Mouse (Mus musculus): ENCODE measurements around the gene Rflna.
A peak's percentile ranks its signal among the peaks of the same experiment; 100 is the strongest.

Gene Rflna

DNA sequence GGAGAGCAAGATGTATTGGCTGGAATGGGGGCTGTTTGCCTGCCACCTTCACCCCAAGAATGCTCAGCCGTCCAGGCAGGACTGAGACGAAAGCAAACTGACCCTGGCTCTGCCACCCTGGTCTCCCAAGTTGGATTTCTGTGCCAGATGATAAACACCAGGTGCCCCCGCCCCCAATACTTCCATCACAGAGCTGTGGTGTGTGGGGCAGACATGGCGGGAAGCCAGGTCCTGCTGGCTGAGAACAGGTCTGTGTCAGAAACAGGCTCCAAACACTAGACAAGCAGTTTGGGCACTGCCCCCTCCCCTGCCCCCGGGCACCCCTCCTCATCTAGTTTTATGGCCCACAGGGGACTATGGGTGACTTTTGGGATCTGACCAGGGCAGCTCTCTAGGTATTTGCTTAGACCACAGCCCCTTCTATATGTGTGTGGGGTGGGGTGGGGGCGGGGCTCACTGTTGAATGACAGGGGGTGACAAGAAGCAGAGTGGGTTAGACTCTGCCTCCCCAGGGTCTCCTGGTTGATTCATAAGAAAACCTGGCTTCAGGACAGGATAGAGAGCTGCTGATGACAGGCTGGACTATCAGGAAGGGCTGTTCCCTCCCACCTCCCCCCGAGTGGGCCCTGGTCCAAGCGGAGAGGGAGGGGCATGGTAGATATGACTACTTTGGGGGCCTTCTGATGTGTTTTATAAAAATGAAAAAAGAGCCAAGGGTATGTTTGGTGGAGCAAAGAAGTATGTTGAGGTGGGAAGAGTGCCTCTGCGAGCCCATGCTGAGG is 3.0 kb downstream of the Rflna start:
- DNase-seq (ENCODE audit: low spot score in 2 of 2), result no peak

DNA sequence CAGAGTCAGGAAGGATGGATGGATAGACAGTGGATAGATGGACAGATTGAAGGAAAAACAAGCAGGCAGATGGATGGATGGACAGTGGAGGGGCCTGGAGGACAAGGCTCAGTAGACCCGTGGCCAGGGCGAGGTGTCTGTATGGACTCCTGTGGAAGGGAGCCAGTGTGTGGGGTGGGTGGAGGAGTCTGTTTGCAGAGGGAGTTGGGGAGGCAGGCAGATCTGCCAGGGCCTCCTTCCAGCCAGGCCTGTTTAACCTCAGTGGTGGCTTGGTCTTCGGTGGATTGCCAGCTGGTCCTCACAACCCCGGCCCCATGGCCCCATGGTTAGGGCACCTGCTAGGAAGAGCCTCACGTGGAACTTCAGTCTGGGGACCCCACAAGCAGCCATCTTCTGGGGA is 3.9 kb downstream of the Rflna start:
- DNase-seq (ENCODE audit: low spot score in 2 of 2), result no peak

DNA sequence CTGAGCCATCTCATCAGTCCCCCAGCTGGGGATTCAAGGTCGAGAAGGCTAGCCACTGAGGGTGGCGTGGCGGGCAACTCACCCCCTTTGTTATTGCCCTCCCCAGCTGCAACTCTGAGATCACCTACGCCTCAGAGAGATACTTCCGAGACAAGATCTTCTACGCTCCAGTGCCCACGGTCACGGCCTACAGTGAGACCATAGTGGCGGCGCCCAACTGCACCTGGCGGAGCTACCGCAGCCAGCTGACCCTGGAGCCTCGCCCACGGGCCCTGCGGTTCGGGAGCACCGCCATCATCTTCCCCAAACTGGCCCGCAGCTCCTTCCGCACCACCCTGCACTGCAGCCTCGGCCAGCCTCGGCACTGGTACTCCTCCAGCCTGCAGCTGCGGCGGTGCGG is 8.1 kb downstream of the Rflna start:
- no peak for DNase-seq (ENCODE audit: low spot score in 2 of 2)

DNA sequence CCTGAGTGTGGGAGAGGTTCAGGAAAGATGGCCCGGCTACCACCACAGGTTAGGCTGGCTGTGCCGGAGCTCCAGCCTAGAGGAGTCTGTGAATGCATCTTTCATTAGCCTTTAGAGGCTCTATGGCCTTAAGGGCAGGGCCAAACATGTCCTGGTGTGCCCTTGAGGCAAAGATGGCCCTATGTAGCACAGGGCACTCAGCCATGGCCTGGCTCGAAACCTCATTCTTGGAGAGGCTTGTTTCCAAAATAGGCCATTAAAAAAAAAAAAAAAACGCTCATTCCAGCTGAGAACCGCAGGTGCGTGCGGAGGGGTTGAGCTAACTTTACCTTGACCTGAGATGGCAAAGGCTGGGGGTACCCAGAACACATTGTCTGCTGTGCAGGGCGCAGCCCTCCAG is 8.6 kb downstream of the Rflna start:
- no peak for DNase-seq (ENCODE audit: low spot score in 2 of 2)

DNA sequence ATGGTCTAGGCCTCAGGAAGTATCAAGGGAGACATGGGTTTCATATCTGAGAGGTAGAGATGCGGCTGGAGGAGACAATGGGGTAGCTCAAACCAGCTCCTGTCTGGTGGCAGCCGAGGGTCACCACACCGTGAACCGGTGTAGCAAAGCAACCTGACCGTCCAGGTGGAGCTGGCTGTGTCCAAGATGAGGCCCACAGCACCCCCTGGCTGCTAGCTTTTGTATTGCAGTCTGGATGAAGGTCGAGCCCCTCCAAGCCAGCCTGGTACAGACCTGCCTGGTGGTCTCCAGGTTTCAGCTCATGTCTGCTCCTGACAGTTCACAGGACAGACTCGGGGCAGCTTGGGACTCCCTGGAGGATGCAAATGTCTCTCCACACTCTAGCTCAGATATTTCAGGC is 11.5 kb downstream of the Rflna start:
- peak; percentile 59 to 61 for DNase-seq (ENCODE audit: low spot score in 2 of 2)

- DNase-seq (ENCODE audit: low spot score in 2 of 2), result no peak
Measured at GRCm38 (mm10) chr5:125015066-125015465, 12.0 kb downstream of the Rflna start.

DNA sequence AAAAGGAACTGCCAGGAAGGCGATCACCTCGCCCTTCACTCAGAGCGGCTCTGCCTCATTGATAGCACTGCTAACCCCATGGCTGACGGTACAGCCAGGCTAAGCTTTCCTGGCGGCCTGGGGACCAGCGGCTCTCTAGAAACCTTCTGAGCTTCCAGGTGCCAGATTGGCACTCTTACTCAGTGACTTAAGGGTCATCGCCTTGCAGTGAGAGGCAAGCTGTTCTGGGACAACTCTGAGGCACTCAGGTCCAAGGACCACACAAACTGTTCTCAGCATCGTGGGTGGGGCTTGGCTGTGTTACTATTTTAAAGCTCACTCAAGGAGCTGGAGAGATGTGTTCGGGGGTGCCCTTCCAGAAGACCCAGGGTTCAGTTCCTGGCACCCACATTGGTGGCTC is 12.6 kb downstream of the Rflna start:
- no peak for DNase-seq (ENCODE audit: low spot score in 2 of 2)

DNA sequence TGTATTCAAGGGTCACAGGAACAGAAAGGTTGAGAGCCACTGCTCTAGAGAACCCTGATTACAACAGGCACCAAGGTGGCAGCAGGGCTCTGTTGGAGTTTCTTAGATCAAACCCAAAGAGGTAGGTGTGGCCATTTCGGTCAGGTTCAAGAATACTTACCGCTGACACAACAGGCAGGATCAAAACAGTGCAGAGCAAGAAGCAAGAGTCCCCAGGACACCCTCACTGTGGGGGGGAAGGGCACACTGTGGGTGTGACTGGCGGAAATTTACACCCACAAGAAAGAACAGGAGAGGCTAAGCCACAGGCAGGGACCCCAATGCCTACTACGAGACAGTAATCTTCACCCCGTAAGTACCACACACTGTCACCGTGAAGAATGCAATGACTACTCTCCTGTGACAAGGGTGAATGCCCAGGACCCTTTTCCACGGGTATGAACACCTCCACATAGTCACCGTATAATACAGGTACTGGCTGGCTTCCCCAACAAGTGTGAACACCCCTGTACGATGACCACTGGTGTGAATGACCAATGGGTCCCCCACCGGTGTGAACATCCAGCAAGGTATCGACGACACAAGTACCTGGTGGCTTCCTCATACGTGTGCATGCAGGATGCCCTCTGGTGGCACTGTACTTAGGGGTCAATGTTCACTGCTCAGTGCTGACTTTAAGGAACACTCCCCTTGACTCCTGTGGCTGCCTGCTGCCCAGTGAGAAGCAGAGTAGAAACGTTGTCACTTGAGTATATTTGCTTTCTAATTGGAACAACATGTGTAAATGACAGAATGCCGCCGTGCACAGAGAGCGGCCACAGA is 13.6 kb downstream of the Rflna start:
- no peak for DNase-seq (ENCODE audit: low spot score in 2 of 2)

DNA sequence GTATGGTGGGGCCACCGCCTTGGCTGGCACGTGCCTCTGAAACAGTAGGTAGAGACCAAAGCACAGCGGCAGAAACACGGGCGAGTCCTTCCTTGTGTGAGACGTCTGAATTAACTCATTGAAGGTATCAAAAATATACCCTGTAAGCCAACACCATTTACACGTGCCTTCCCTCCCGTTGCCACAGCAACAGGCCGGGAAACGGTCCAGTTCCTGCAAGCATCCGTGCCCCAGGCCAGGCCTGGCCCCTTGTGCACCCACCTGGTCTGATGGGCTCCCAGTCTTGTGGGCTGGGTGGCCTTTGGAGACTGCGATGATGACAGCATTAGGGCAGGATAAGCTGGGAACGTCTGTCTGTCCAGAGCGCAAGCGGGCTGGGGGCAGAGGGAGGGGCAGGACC is 14.3 kb downstream of the Rflna start:
- no peak for DNase-seq (ENCODE audit: low spot score in 2 of 2)

DNA sequence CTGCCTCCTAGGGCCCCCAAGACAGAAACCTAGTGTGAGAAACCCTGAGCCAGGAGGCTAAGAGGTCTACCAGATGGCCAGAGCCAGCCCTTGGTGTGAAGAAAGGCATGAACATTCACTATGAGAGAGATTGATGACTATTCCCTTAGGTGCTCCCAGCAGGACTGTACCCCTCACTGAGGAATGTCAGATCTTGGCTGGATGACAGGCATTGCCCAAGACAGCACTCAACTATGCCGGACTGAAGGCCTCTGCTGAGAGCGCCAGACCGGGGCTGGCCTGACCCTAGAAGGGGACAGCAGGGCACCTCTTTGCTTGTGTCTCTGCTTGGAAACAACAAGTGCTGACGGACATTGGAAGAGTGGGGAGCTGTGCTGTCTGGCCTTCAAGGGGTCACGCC is 16.1 kb downstream of the Rflna start:
- peak in 1 of 2 experiments; percentile 53 for DNase-seq (ENCODE audit: low spot score in 2 of 2)

DNA sequence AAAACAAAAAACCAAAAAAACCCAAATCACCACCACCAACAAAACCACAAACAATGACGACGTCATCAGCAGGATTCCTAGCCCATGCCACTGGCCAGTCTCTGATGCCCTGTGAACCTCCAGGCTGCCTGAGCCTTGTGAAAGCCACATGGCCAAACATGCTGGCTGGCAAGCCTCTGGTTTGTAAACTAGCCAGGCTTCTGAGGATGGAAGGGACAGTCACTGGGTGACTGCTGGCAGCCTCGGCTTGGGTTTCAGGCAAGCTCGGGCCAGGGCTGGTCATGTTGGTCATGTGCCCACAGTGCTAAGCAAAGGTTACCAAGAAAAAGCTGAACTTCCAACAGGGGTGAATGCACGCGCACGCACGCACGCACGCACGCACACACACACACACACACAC is 18.3 kb downstream of the Rflna start:
- DNase-seq (ENCODE audit: low spot score in 2 of 2), result peak; percentile 33 to 81

GRCm38 (mm10) chr5:125024002-125024401 is 21.0 kb downstream of the Rflna start:
- no peak for DNase-seq (ENCODE audit: low spot score in 2 of 2)

- DNase-seq (ENCODE audit: low spot score in 2 of 2), result no peak
Measured at GRCm38 (mm10) chr5:125028371-125028770, 25.4 kb downstream of the Rflna start.

DNA sequence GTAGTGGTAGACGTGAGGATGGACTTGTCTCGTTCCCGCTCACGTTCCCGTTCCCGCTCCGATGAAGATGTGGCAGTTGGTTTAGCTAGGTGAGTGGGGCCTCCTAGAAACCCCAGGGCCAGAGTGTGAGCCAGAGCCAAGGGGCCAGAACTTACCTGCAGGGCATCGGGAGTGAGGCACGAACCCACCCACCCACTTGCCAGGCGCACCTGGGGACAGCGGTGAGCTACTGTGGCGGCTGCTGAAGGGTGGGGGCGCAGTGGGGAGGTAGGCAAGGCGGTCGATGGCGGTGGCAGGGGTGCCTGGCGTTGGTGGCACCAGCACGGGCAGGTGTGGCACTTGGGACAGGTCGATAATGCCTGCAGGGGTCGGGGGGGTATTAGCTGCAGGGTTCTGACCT is 25.9 kb downstream of the Rflna start:
- DNase-seq (ENCODE audit: low spot score in 2 of 2), result no peak

DNA sequence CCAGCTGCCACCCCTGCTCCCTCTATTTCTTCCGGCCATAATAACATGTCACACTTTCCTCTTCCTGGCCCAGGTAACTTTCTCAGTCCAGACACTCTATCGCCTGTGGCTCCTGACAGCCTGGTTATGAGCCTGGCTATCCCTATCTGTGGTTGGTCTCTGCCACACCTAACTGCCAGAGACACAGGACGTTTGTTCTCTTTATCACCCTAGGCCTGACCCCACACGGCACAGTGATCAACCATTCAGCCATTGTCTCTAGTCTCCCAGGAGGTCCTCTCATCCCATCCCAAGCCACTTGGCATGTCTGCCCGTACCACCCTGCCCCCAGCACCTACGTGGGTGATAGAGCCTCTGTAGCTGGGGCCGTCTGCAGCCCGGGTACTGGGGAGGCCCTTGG is 33.5 kb downstream of the Rflna start:
- DNase-seq (ENCODE audit: low spot score in 2 of 2), result no peak

- DNase-seq (ENCODE audit: low spot score in 2 of 2), result no peak
Measured at GRCm38 (mm10) chr5:125039377-125040027, 36.5 kb downstream of the Rflna start.

DNA sequence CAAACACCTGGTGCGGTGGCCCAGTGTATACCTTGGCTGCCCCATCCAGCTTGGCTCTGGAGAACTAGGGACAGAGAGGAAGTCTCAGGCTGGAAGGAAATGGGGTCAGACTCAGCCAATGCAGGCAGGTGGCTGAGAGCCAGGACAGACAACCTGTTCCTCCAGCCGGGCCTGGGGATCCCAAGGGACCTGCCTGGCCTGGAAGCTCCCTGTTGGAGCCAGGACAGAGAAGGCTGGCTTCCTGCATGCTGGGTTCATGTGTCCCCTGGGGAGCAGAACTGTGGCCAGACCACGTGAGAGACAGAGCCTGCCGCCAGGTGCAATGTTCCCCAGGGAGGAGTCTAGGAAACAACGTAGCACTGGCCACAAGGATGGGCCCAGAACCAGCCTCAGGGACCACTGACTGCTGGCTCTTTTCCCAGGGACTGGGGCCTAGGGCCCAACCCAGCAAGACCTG is 37.1 kb downstream of the Rflna start:
- peak in 1 of 2 experiments; percentile 83 for DNase-seq (ENCODE audit: low spot score in 2 of 2)

DNA sequence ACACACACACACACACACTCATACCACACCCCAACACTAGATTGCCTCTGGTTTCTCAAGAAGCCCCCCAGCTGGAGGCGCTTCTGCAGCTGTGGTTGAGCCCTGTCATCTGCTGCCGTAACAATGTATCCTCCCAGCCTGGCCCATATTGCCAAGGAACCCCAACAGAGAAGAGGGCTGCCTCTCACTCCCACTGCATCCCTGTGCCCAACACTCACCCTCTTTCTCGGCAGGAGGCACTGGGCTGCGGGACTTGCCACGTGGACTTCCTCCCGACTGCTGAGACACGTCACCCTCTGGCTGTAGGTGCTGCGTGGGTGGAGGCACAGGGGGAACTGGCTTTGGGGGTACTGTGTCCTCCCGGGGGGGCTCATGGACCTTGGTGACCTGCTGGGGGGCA is 38.6 kb downstream of the Rflna start:
- DNase-seq (ENCODE audit: low spot score in 2 of 2), result no peak

DNA sequence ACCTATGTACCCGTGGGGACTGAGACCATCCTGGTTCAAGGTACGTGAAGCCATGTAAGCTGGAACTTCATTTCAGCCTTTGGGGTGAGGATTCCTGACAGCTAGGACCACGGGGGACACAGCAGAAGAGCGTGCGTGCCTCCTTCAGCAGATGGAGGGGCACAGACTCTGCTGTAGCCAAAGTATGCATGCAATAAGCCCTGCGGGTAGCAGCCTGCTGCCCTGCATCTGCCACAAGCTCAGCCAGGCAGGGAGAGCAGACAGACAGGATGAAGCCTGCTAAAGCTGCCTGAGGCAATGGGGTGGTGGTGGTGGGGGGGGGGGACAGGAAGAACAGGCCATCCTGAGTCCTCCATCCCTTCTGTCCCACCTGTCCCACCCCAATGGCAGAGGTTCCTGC is 40.4 kb downstream of the Rflna start:
- no peak for DNase-seq (ENCODE audit: low spot score in 2 of 2)

DNA sequence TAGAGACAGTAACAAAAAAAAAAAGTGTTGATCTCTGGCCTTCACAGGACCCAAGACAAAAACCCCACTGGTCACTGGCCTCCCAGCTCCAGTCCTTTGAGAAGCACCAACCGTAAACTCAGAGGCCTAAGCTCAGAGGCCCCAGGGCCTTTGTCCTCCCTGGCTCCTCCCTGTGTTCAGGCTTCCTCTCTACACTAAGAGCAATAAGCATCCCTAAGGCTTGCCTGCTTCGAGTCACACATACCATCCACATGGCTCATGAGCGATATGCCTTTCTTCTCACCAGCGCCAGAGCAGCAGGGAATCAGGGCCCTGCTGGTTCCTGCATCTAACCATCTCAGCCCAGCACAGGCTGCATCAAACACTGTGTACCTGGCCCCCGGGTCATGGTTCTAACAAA is 42.2 kb downstream of the Rflna start:
- DNase-seq (ENCODE audit: low spot score in 2 of 2), result no peak

GRCm38 (mm10) chr5:125046436-125046835 is 43.4 kb downstream of the Rflna start:
- DNase-seq (ENCODE audit: low spot score in 2 of 2), result no peak

DNA sequence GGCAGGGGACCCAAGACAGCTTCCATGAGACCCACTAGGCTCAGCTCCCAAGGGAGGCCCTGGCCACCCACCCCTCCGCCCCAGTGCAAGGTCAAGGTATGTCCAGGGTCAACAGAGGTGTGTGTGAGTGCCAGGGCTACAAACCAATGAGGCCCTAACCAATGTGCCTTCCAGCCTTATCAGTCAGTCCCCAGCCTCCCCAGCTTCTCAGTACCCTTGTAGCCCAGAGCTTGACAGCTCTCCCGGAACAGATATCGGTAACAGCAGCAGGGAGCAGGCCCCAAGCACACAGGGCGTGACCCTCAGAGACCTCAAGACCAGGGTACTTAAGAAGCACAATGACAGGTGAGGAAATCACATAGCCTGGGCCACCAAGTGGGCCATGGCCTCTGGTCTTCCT is 46.5 kb downstream of the Rflna start:
- no peak for DNase-seq (ENCODE audit: low spot score in 2 of 2)

- no peak for DNase-seq (ENCODE audit: low spot score in 2 of 2)
Measured at GRCm38 (mm10) chr5:125052237-125052602, 49.2 kb downstream of the Rflna start.
